Mouse (Mus musculus) mouse embryonic stem cell (cell line): ENCODE measurements around the gene Gramd1b.

Source experiments
- in situ Hi-C, 2 experiments: fragments of 300-500 bp; cut with MboI; formaldehyde crosslinking; loops; 1 replicate in 1 of 2; 3 replicates in 1 of 2; pipeline ENCODE4 v1.14.3; 2019 to 2020; ENCODE audit warnings: low sequenced_read_pairs in 2 of 2, low pct_unique_long_range_greater_than_20kb in 1 of 2, mixed read lengths in 1 of 2; ENCODE audit not compliant: unreplicated experiment in 1 of 2

Gramd1b gene

DNA sequence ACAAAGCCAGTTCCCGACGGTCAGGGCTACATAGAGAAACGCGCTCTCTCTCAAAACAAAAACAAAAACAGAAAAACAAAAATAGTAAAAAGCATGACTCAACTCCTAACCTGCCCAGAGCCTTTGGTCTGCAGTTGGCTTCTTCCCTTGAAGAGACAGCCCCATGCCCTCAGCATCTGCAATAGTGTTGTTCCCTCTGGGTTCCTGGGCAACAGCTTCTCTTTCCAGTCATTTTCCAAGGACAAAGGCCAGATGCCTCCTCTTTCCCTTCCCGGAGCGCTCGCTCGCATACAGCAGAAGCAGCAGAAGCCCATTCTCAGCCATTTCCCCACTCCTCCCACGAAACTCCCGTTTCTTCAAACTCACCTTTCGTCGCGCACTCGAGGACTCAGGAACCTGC is 118.3 kb downstream of the Gramd1b start:
- in situ Hi-C loops: loop anchor here in 1 of 2 experiments (10.0 to 25.0 kb wide), 2 partner anchors 172 to 349 kb away; no protein-coding TSS in a partner anchor

DNA sequence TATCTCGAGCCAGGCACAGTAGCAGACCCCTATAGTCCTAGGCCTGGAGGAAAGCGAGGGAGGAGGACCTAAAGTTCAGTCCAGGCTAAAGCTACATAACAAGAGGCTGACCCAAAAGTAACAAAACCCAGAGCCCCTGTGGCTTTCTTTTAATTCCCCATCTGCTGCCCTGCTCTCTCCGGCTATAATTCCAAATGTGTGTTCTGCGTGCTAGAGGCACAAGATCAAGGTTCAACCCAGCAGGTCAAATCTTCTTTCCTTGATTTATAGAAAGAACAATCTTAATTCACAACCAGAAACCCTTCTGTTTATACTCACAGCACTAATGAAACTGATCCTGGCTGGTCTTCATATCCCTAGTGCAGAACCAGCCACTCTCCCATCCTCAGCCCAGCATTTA is 118.9 kb downstream of the Gramd1b start:
- in situ Hi-C loops: loop anchor here in 1 of 2 experiments (10.0 to 25.0 kb wide), 2 partner anchors 173 to 350 kb away; no protein-coding TSS in a partner anchor

DNA sequence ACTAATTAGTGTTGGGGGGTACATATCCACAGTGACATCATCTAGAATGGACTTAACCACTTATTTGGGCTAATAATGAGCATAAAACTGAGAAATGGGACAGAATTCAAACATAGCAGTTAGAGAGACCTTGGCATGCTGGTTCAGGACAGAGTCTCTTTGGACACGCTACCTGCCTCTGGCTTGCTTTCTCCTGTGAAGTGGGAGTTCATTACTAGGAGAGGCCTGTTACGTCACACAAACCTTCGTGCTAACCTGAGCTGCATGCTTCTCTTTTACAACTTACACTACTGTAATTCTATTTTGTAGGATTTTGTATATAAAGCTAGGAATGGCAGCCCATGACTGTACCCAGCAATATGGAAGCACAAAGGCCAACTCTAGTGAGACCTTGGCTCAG is 120.3 kb downstream of the Gramd1b start:
- in situ Hi-C loops: loop anchor here in 1 of 2 experiments (10.0 to 25.0 kb wide), 2 partner anchors 174 to 351 kb away; no protein-coding TSS in a partner anchor

DNA sequence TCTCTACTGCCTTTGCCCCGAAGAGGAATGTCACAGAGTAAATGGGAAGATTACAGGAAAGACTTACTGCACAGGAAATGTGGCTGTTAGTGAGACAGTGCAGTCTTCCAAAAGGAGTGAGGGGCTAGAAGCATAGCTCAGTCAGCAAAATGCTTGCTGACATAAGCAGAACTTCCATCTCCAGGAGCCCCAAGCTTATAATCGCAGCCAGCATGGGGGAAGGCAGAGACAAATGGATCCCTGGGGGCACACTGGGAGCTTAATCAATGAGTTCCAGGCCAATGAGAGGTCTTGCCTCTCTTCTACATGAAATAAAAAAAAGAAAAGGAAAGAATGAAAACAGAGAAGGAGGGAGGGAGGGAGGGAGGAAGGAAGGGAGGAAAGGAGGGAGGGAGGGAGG is 122.1 kb downstream of the Gramd1b start:
- in situ Hi-C loops: loop anchor here in 1 of 2 experiments (25.0 kb wide), 1 partner anchor 353 kb away; no protein-coding TSS in a partner anchor

DNA sequence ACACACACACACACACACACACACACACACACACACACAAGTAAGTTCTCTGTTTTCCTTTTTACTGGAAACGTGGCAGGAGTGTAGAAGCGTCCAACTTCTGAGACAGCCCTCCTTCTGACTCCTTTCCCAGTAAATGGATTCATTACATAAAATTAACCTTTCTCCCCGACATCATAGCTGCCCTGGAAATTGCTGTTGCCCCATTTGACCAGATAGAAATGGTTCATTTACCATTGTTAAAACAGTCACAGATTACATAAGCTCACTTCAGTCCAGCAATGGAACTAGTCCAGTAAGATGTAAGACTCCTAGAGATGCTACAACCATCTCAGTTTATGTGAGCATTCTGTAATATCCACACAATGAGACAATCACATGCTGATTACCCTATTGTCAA is 122.8 kb downstream of the Gramd1b start:
- in situ Hi-C loops: loop anchor here in 1 of 2 experiments (25.0 kb wide), 1 partner anchor 354 kb away; no protein-coding TSS in a partner anchor

DNA sequence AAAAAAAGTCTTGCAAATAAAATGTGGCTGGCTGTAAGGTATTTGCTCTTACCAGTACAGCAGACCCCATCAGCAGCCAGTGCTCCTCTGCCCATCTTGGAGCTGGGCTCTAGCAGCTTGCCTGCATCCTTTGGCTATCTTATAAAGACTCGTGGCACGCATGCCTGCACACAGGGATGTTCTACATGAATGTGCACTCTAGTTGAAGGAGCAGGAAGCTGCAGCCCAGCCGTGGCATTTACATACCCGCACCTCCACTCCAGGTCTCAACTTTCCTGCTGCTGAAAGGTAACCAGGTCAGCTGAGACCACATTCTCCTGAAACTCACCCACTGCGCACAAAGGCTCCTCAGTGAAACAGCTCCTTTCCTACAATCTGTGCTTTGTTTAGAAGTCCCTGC is 123.3 kb downstream of the Gramd1b start:
- in situ Hi-C loops: loop anchor here in 1 of 2 experiments (25.0 kb wide), 1 partner anchor 354 kb away; no protein-coding TSS in a partner anchor

DNA sequence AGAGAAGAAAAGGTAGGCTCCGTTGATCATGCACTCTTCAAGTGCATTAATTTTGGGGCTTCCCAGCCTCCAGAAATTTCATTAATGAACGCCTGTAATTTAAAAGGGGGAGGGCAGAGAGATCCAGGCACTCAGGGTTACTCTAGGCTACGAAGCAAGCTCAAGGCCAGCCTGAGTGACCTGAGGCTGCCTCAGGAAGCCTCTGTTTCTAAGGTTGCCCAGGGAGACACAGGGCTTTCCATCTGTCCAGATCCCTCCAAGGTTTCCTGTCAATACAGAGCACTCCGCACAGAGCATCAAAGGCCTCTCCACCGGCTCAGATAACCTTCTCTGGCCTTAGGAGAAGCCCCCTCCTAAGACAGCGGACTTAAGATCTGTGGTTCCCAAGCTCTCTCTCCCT is 125.4 kb downstream of the Gramd1b start:
- in situ Hi-C loops: loop anchor here in 1 of 2 experiments (25.0 kb wide), 1 partner anchor 356 kb away; no protein-coding TSS in a partner anchor

DNA sequence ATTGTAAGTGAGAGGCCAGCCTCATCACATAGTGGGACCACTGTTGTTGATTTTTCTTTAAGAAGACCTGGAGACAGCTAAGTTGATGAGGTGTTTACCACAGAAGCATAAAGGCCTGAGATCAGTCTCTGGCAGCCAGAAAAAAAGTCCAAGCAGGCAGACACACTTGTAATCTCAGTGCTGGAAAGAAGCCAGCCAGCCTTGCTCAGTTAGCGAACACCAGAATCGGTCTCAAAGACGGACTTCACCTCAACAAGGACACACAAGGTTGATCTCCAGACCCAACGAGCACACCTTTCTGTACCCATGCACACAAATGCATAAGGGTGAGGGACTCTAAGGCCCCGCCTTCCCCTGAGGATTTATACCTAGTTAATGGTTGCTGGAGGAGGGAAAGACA is 125.9 kb downstream of the Gramd1b start:
- in situ Hi-C loops: loop anchor here in 1 of 2 experiments (25.0 kb wide), 1 partner anchor 357 kb away; no protein-coding TSS in a partner anchor

DNA sequence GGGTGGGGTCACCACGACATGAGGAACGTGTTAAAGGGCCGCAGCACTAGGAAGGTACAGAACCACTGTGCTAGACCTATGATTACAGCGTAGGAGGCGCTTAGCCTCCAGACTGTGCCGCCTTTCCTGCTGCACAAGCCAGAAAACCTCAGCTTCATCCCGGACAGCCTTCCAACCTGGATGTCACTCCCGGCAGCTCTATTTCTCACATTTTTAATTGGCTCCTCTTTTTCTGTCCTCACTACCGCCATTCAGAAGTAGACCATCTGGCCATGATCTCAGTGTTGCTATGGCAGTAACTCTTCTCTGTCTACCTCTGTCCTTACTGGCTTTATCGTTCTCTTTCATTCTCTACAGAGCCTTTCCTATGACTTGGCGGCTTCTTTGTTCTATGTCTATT is 126.5 kb downstream of the Gramd1b start:
- in situ Hi-C loops: loop anchor here in 1 of 2 experiments (25.0 kb wide), 1 partner anchor 358 kb away; no protein-coding TSS in a partner anchor

DNA sequence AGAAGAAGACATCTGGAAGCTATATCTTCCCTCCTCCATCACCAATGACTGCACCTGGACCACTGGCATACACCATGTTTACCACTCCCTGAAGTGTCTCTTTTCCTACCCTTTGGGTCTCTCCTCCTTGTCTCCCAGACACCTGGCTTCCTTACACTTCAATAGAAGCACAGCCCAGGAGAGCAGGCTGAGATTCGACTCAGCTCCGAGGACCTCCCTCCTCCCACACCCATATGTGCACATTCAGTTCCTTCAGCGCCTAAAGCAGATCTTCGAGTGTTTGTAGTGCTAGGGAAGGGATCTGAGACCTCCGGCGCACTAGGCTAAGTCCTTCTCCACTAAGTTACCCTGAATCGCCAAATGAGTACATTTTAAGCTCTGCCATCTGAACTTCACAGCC is 127.4 kb downstream of the Gramd1b start:
- in situ Hi-C loops: loop anchor here in 1 of 2 experiments (25.0 kb wide), 1 partner anchor 359 kb away; no protein-coding TSS in a partner anchor

DNA sequence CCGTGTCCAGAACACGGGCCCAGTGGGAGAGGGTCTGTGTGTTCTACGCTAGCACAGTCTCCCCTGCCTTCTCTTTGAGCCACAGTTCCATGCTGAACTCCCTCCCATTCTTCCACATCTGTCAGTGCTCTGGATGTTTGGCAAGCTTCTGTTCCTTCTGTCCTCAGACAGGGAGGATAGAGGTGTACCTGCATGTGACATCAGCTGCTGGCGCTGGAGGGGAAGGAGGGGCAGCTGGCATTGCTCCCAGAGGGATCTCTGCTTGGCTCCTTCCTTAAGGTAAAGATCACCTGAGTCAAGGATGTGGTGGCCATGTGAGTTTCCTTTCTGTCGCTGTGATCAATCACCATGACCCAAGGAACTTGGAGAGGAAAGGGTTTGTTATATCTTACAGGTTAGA is 129.4 kb downstream of the Gramd1b start:
- in situ Hi-C loops: loop anchor here in 1 of 2 experiments (25.0 kb wide), 1 partner anchor 360 kb away; no protein-coding TSS in a partner anchor

DNA sequence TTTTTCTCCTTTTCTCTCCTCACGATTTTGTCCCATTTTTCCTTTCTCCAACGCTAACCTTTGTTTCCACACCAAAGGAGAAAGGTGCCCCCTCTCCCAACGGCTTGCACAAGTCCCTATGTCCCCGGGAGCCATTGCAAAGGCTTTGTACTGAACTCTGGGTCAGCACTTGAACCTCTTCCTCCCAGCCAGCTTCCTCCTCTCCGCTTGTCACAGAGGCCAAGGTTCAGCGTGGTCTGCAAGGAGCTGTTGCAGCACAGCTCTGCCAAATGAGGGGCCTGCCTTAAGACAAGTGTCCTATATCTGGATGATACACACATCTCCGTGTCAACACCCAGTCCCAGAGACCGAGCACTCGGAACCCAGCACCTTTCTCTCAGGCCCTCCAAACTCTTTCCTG is 130.3 kb downstream of the Gramd1b start:
- in situ Hi-C loops: loop anchor here in 1 of 2 experiments (25.0 kb wide), 1 partner anchor 361 kb away; no protein-coding TSS in a partner anchor

DNA sequence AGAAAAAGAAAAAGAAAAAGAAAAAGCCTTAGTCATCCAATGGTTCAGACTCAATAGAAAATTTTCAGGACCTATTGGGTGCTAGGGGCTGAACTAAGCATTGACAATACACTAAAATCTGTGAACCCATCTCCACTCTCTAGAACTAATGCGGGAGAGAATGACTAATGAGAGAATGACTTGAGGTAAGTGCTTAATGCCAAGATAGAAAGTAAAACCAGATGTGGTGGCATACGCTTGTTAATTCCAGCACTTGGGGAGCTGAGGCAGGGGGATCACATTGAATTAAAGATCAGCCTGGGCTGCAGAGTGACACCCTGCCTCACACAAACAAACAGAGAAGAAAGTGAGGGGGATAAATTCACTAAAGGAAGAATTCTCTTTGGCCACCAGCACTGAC is 131.0 kb downstream of the Gramd1b start:
- in situ Hi-C loops: loop anchor here in 1 of 2 experiments (25.0 kb wide), 1 partner anchor 362 kb away; no protein-coding TSS in a partner anchor

DNA sequence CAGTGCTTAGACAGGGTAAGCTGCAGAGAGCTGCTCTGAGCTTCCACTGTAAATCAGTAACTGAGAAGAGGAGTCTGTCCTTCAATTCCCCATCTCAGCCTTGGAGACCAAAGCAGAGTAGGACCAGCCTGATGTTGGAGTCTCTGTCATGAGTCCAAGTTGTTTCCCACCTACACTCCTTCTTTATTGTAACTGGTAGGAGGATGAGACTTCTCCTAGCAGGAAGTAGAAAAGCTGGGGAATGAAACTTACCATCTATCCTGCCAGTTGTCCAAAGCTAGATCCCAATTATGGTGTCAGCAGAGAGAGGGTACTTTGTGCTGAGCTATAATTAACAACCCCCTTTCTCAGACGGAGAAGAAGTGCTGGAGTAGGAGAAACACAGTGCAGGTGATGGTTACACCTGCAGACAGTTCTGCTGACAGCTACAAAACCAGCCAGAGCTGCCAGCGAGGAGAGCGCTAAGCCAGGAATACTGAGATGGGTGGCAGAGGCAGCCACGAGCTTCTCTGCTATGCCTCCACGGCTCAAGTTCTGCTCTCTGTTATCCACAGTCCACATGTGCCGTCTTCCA is 131.7 kb downstream of the Gramd1b start:
- in situ Hi-C loops: no loop called here

DNA sequence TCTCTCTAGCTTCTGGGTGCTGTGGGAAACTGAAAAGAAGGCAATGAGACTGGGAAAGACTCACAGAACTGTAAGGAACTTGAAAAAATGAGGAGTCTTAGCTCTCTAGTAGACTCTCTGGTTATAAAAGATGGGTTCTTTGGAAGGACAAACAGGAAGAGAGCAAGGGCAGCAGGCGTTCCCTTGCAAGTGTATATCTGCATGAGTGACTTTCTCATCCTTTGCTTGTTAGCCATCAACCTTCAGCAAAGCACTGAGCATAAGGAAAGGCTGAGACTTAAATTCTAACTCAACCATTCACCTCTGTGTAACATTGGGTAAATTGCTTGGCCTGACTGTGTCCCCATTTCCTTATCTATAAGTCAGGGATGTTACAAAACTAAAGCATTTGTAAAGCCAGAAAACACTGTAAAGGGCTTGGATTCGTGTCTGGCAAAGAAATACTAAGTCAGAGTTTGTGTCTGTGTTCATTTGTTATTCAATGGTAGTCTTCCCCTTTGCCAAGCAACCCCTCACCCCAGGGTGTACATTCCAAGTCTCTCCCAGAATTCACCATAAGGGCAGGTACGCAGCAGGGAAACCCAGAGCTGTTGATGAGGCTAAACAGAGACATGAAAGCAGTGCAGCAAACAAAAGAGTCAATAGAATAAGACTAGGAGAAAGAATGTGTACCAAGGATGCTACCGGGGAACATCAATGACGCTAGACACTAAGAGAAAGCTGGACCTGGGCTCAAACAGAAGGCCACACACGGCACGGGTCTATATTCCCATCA is 133.5 kb downstream of the Gramd1b start:
- in situ Hi-C loops: no loop called here

DNA sequence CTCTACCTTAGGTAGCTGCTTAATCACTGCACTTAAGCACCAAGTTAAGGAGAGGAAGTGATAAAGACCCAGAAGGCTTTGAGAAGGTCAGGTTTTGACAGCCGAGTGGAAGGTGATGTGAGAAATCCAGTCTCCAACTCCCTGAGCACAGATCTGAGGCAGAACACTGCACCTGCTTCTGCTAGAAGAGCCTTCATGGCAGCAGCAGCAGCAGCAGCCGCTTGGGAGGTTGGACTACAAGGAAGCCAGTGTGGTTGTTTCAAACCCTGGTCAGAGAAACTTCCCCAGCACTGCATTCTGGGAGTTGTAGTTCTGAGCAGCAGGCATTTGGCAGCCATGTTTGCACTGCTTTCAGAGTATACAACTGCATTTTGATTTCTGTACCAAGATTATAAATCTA is 134.1 kb downstream of the Gramd1b start:
- in situ Hi-C loops: no loop called here

DNA sequence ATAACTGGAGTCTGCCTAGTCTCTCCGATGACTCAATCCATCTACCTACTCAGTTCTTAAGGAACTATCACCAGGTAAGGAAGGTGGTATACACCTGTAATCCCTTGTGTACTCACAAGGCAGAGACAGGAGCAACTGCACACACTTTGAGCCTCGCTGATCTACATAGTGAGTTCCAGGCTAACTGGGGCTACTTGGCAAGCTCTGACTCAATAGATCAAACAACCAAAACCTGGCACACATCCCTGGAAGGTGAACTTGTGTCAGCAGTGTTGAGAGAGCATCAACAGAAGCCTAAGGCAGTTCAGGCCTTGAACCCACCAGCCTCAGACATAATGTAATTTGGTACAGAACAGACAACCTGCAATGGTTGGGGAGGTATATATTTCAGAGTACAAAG is 135.0 kb downstream of the Gramd1b start:
- in situ Hi-C loops: no loop called here

DNA sequence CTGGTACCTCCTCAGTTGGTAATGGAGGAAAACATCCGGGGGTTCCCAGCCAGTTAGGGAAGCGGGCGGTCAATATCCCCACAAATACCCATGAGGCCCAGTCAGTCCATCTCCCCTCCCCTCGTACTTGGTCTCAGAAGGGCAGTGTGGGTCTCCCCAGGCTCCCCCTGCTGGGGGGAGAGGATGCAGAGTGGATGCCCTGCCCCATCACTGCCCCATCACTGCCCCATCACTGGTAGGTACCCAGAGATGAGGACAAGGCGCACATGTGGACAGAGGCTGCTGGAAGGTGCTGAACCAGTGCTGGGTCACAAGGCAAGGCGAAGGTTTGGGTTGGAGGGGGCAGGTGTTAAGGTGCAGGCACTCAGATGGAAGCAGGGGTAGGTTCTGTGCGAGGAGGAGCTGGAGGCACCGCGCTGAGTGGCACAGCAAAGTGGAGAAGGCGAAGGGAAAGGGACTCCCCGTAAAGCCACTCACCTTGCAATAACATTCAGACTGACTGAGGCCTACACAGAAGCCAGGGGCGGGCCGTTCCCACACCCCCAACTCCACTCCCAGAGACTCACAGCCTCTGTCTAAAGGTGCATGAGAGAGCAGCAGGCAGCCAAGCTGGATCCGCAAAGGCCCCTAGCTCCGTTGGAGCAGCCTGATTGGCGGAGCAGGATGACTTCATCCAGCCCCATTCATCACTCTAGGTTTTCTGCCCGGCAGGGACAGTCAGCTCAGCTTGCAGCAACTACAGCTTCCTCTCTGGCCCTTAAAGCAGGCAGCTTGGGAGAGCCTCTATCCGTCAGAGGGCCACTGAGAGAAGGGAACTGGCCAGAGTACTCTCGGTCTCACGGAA is 139.1 kb downstream of the Gramd1b start:
- in situ Hi-C loops: no loop called here
